Mouse (Mus musculus) brown adipose tissue, adult 24 weeks (tissue): ENCODE results near the gene Rab32. TPM values are rescaled to one million over a fixed set of nuclear protein-coding genes. Genes with fewer than 3 reads are reported as not detected.
"Not testable (repeated sequence)": the region's sequence is repeated elsewhere in the genome, so short reads cannot be mapped to it uniquely, and the experiment has no call there.

ENCODE experiments used
- H3K27ac ChIP-seq: fragments of 200-500 bp; replicated peaks from 2 replicates; pipeline ENCODE4 v1.5.1; 2012; ENCODE audit warnings: low read depth, mild to moderate bottlenecking, low read length
- H3K4me1 ChIP-seq: fragments of 200-500 bp; 2 replicates; pipeline ENCODE4 v1.6.1; 2012; ENCODE audit warnings: low read length, mixed read lengths; ENCODE audit not compliant: control insufficient read depth, insufficient read depth, insufficient read length
- H3K4me3 ChIP-seq: fragments of 200-500 bp; 2 replicates; pipeline ENCODE4 v1.5.1; 2012; ENCODE audit warnings: low read depth, mild to moderate bottlenecking, low read length, moderate library complexity; ENCODE audit not compliant: insufficient read depth
- polyA plus RNA-seq: library from polyadenylated mRNA; stranded (reverse); fragments of >200 nt; gene quantifications from 2 replicates; pipeline ENCODE4 v1.2.4, GENCODE M21; 2012; ENCODE audit not compliant: missing spikeins, insufficient read depth, insufficient read length

The Rab32 gene
- polyA plus RNA-seq: 4.4 and 7.9 TPM in 2 replicates

GRCm38 (mm10) chr10:10557570-10558336 lies at the start of gene Rab32:
Rab32 (minus strand) TSS chr10:10558265.
- Histone ChIP-seq H3K4me1 (peaks cover 2% of the 10 kb centered on the region; the same call in 1 of the 2 replicates), H3K4me3 (peak within 1 kb of the TSS; percentile 94), H3K27ac (peak within 1 kb of the TSS; percentile 26; the same call in 1 of the 2 replicates)

GRCm38 (mm10) chr10:10600771-10601170 lies 42.7 kb upstream of the Rab32 start:
- Histone ChIP-seq H3K4me3 (no peak overlapping the region), H3K27ac (no peak overlapping the region), H3K4me1 (no peaks in the 10 kb centered on the region)

- H3K4me1 ChIP-seq, H3K27ac ChIP-seq, H3K4me3 ChIP-seq: not testable (repeated sequence)
Measured at GRCm38 (mm10) chr10:10597495-10597894, 39.4 kb upstream of the Rab32 start.

- Histone ChIP-seq H3K4me1 (no peaks in the 10 kb centered on the region), H3K27ac (no peak overlapping the region), H3K4me3 (no peak overlapping the region)
Measured at GRCm38 (mm10) chr10:10580811-10581210, 22.7 kb upstream of the Rab32 start.

- no peaks in the 10 kb centered on the region for H3K4me1 ChIP-seq
- no peak overlapping the region for H3K27ac ChIP-seq
- no peak overlapping the region for H3K4me3 ChIP-seq
Measured at GRCm38 (mm10) chr10:10579821-10580220, 21.8 kb upstream of the Rab32 start.

GRCm38 (mm10) chr10:10558337-10558711 lies 259 bp upstream of the Rab32 start:
- no peak overlapping the region for H3K27ac ChIP-seq
- no peak overlapping the region for H3K4me3 ChIP-seq
- H3K4me1 ChIP-seq: peaks cover 2% of the 10 kb centered on the region; the same call in 1 of the 2 replicates

GRCm38 (mm10) chr10:10557085-10557484 lies 980 bp downstream of the Rab32 start:
- Histone ChIP-seq H3K4me3 (peak overlapping the region; percentile 94), H3K4me1 (peaks cover 2% of the 10 kb centered on the region; the same call in 1 of the 2 replicates), H3K27ac (0 out of 2 replicates have a peak overlapping the region, but pooled peaks have one; percentile 26)

- peaks cover 2% of the 10 kb centered on the region; the same call in 1 of the 2 replicates for H3K4me1 ChIP-seq
- no peak overlapping the region for H3K27ac ChIP-seq
- no peak overlapping the region for H3K4me3 ChIP-seq
Measured at GRCm38 (mm10) chr10:10555676-10556075, 2.4 kb downstream of the Rab32 start.

GRCm38 (mm10) chr10:10555221-10555620 lies 2.8 kb downstream of the Rab32 start:
- no peak overlapping the region for H3K27ac ChIP-seq

GRCm38 (mm10) chr10:10550134-10550533 lies 7.9 kb downstream of the Rab32 start:
- H3K4me1 ChIP-seq: no peaks in the 10 kb centered on the region
- no peak overlapping the region for H3K4me3 ChIP-seq
- no peak overlapping the region for H3K27ac ChIP-seq

More at GRCm38 (mm10) chr10:10555221-10555620, 2.8 kb downstream of the Rab32 start:
- H3K4me1 ChIP-seq: peaks cover 2% of the 10 kb centered on the region; the same call in 1 of the 2 replicates
- no peak overlapping the region for H3K4me3 ChIP-seq

GRCm38 (mm10) chr10:10546623-10547022 lies 11.4 kb downstream of the Rab32 start:
- H3K4me1 ChIP-seq: no peaks in the 10 kb centered on the region
- no peak overlapping the region for H3K4me3 ChIP-seq

GRCm38 (mm10) chr10:10544955-10545354 lies 13.1 kb downstream of the Rab32 start:
- Histone ChIP-seq H3K4me1 (no peaks in the 10 kb centered on the region), H3K4me3 (no peak overlapping the region)

More at GRCm38 (mm10) chr10:10546623-10547022, 11.4 kb downstream of the Rab32 start:
- no peak overlapping the region for H3K27ac ChIP-seq

More at GRCm38 (mm10) chr10:10544955-10545354, 13.1 kb downstream of the Rab32 start:
- H3K27ac ChIP-seq: no peak overlapping the region

Other genes starting within 250 kb of the Rab32 start
- not detected in 2 replicates for gene Adgb, start 85.9 kb downstream of the Rab32 start, polyA plus RNA-seq
- not detected in 2 replicates for gene Gm10944, start 123.1 kb upstream of the Rab32 start, polyA plus RNA-seq